Mouse (Mus musculus) CH12.LX (cell line): Measurements from ENCODE around the gene Acvr2b. TPM values are rescaled to one million over a fixed set of nuclear protein-coding genes. Genes with fewer than 3 reads are reported as not detected.

Experiments
- DNase-seq: peaks from one replicate; pipeline ENCODE4 v3.0.0-alpha.2; 2013; ENCODE audit errors: extremely low read depth
- H3K27ac ChIP-seq: 2 replicates; pipeline ENCODE4 v1.5.1; 2012; ENCODE audit warnings: low read depth, mild to moderate bottlenecking, control low read depth, moderate library complexity; ENCODE audit not compliant: insufficient read depth
- H3K27me3 ChIP-seq: replicated peaks from 2 replicates; pipeline ENCODE3; 2012; ENCODE audit warnings: inconsistent platforms
- H3K36me3 ChIP-seq, 2 experiments: replicated peaks in 1 of 2; 2 replicates each; pipeline versions ENCODE3 to v1.6.1; 2012; ENCODE audit warnings: inconsistent platforms in 1 of 2, low read length in 1 of 2, mild to moderate bottlenecking in 1 of 2, mixed read lengths in 1 of 2, moderate library complexity in 1 of 2; ENCODE audit not compliant: control insufficient read depth in 1 of 2, insufficient read depth in 1 of 2
- H3K4me1 ChIP-seq, 2 experiments: 2 replicates each; pipeline ENCODE4 v1.6.1; 2012; ENCODE audit warnings: inconsistent platforms in 1 of 2, moderate library complexity in 1 of 2; ENCODE audit not compliant: insufficient read depth in 2 of 2, control insufficient read depth in 1 of 2
- H3K4me2 ChIP-seq: 2 replicates; pipeline ENCODE4 v1.6.1; 2012; ENCODE audit warnings: low read depth, mild to moderate bottlenecking, control low read depth; ENCODE audit not compliant: poor library complexity, insufficient read depth, severe bottlenecking
- H3K4me3 ChIP-seq, 3 experiments: fragments of 150-350 bp in 1 of 3; sonication (generic) in 1 of 3; replicated peaks in 1 of 3; 2 replicates each; pipeline versions ENCODE3 to v1.5.1; 2011 to 2012; ENCODE audit warnings: low read depth in 2 of 3, low read length in 2 of 3, mild to moderate bottlenecking in 2 of 3, moderate library complexity in 2 of 3, control low read depth in 1 of 3, improper control_type of control experiment in 1 of 3, inconsistent platforms in 1 of 3, mixed read lengths in 1 of 3; ENCODE audit not compliant: poor library complexity in 1 of 3
- H3K79me2 ChIP-seq: replicated peaks from 2 replicates; pipeline ENCODE4 v1.6.1; 2012; ENCODE audit warnings: mild to moderate bottlenecking, moderate library complexity; ENCODE audit not compliant: control insufficient read depth, poor library complexity, insufficient read depth, severe bottlenecking; ENCODE audit errors: extremely low read depth
- H3K9ac ChIP-seq: 2 replicates; pipeline ENCODE4 v1.6.1; 2012; ENCODE audit warnings: low read depth, mild to moderate bottlenecking, control low read depth, moderate library complexity; ENCODE audit not compliant: insufficient read depth
- H3K9me3 ChIP-seq: replicated peaks from 2 replicates; pipeline ENCODE3; 2012; ENCODE audit warnings: low read length, inconsistent platforms, mixed read lengths
- BHLHE40 ChIP-seq: IDR thresholded peaks from 2 replicates; pipeline ENCODE4 v1.6.1; 2011; ENCODE audit warnings: mild to moderate bottlenecking, low read depth, low read length, improper control_type of control experiment
- CTCF ChIP-seq, 2 experiments: IDR thresholded peaks in 1 of 2; conservative IDR thresholded peaks in 1 of 2; 2 replicates each; pipeline ENCODE4 v1.5.1; 2011 to 2012; ENCODE audit warnings: low read depth in 2 of 2, low read length in 2 of 2, improper control_type of control experiment in 1 of 2, inconsistent platforms in 1 of 2, mild to moderate bottlenecking in 1 of 2, moderate library complexity in 1 of 2
- ELF1 ChIP-seq: IDR thresholded peaks from 2 replicates; pipeline ENCODE4 v1.6.1; 2014; ENCODE audit warnings: low read depth, mild to moderate bottlenecking, inconsistent platforms, low read length, improper control_type of control experiment
- EP300 ChIP-seq: IDR thresholded peaks from 2 replicates; pipeline ENCODE4 v1.6.1; 2011; ENCODE audit warnings: low read length, improper control_type of control experiment
- IRF4 ChIP-seq: IDR thresholded peaks from 2 replicates; pipeline ENCODE4 v1.6.1; 2014; ENCODE audit warnings: low read depth, mild to moderate bottlenecking, inconsistent platforms, low read length, improper control_type of control experiment
- JUND ChIP-seq: conservative IDR thresholded peaks from 2 replicates; pipeline ENCODE4 v1.6.1; 2011; ENCODE audit warnings: low read depth, low read length, improper control_type of control experiment
- MXI1 ChIP-seq: IDR thresholded peaks from 2 replicates; pipeline ENCODE4 v1.6.1; 2011; ENCODE audit warnings: mild to moderate bottlenecking, low read depth, low read length, improper control_type of control experiment
- MYC ChIP-seq: IDR thresholded peaks from 2 replicates; pipeline ENCODE4 v1.6.1; 2011; ENCODE audit warnings: low read depth, mild to moderate bottlenecking, improper control_type of control experiment, low read length
- PAX5 ChIP-seq: IDR thresholded peaks from 2 replicates; pipeline ENCODE4 v1.6.1; 2012; ENCODE audit warnings: low read length, inconsistent platforms, mixed read lengths
- TCF12 ChIP-seq: IDR thresholded peaks from 2 replicates; pipeline ENCODE4 v1.6.1; 2014; ENCODE audit warnings: low read depth, mild to moderate bottlenecking, inconsistent platforms, low read length, improper control_type of control experiment
- UBTF ChIP-seq: IDR thresholded peaks from 2 replicates; pipeline ENCODE4 v1.6.1; 2012; ENCODE audit warnings: low read depth, mild to moderate bottlenecking, inconsistent platforms, low read length, improper control_type of control experiment, moderate library complexity
- USF2 ChIP-seq: conservative IDR thresholded peaks from 2 replicates; pipeline ENCODE4 v1.6.1; 2011; ENCODE audit warnings: low read depth, low read length, improper control_type of control experiment
- ZC3H11A ChIP-seq: IDR thresholded peaks from 2 replicates; pipeline ENCODE4 v1.6.1; 2012; ENCODE audit warnings: low read depth, mild to moderate bottlenecking, inconsistent platforms, low read length, improper control_type of control experiment
- ZKSCAN1 ChIP-seq: IDR thresholded peaks from 2 replicates; pipeline ENCODE4 v1.6.1; 2012; ENCODE audit warnings: low read depth, inconsistent platforms, low read length, improper control_type of control experiment, borderline replicate concordance
- ZNF384 ChIP-seq: IDR thresholded peaks from 2 replicates; pipeline ENCODE4 v1.6.1; 2012; ENCODE audit warnings: low read depth, low read length, improper control_type of control experiment, inconsistent platforms
- dilution Hi-C: fragments of 300-500 bp; cut with MboI; formaldehyde crosslinking; loops from 2 replicates; pipeline ENCODE4 v1.14.3; 2020; ENCODE audit warnings: low sequenced_read_pairs; ENCODE audit not compliant: extremely low pct_unique_long_range_greater_than_20kb, extremely low pct_ligation_motif_present
- in situ Hi-C: fragments of 300-500 bp; cut with MboI; formaldehyde crosslinking; loops from 3 replicates; pipeline ENCODE4 v1.14.3; 2019; ENCODE audit warnings: low sequenced_read_pairs, low pct_ligation_motif_present, low pct_unique_long_range_greater_than_20kb, mixed read lengths
- polyA plus RNA-seq: library from polyadenylated mRNA; unstranded; fragments of >175 nt; gene quantifications from 2 replicates; pipeline ENCODE4 v1.2.1, GENCODE M21; 2012; ENCODE audit warnings: low read depth; ENCODE audit not compliant: insufficient read length
- total RNA-seq, 2 experiments: library from RNA; depleted of rRNA; stranded (reverse); fragments of 300-350 nt in 1 of 2; fragments of >200 nt in 1 of 2; gene quantifications; 2 replicates each; pipeline ENCODE4 v1.2.3; 2012 to 2014

Acvr2b gene
- total and polyA plus RNA-seq, 3 experiments: 0.30 to 1.5 (median 0.66) TPM

DNA sequence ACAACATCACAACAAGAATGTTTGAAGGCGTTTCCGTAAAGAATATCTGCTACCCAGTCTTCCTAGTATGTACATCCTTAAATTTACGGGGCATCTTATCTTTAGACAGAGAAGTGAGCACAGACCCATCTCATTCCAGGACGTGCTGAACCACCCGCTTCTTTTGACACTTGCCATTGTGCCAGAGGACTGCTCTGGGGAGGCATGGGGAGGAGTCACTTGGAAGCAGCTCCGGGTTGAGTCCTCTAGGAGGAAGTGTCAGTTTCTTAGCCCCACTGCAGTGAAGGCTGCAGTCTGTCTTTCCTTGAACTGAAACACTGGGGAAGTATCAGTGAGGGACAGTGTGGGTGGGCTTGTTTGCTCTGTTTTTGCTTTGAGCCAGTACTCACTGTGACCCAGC, 43.8 kb downstream of the Acvr2b start:
- H3K79me2 ChIP-seq: peaks cover 7% of the 10 kb centered on the region
- H3K4me1 ChIP-seq: peaks cover 1 to 27% of the 10 kb centered on the region in 2 experiments; a peak in 3 of 4 replicates
- H3K9ac ChIP-seq: peak overlapping the region; percentile 69; the same call in 1 of the 2 replicates
- peak; percentile 49 for DNase-seq
- dilution Hi-C loops: no loop called here
- H3K9me3 ChIP-seq: no peaks in the 10 kb centered on the region
- no peak overlapping the region for H3K27ac ChIP-seq
- in situ Hi-C loops: no loop called here
- TF ChIP-seq USF2: no peak
- TF ChIP-seq EP300: no peak
- TF ChIP-seq PAX5: no peak
- no peak for TF ChIP-seq TCF12
- no peak for TF ChIP-seq MYC
- TF ChIP-seq MXI1: 0 out of 2 replicates have a peak, but pooled peaks have one; percentile 41
- no peaks in the 10 kb centered on the region for H3K27me3 ChIP-seq
- H3K4me2 ChIP-seq: peak overlapping the region; percentile 75
- H3K4me3 ChIP-seq: peak overlapping the region; percentile 75 to 90 (median 89)
- peaks cover 29 to 37% of the 10 kb centered on the region in 2 experiments for H3K36me3 ChIP-seq

- H3K9me3 ChIP-seq: no peaks in the 10 kb centered on the region
- no peaks in the 10 kb centered on the region for H3K27me3 ChIP-seq
- in situ Hi-C loops: loop anchor here (25.0 kb wide), 1 partner anchor 431 kb away; the partner anchor contains the start of gene Wdr48
- dilution Hi-C loops: no loop called here
- no peak overlapping the region for H3K27ac ChIP-seq
- H3K36me3 ChIP-seq: peaks cover 25 to 70% of the 10 kb centered on the region in 2 experiments
- H3K4me2 ChIP-seq: peak overlapping the region; percentile 59
- H3K4me3 ChIP-seq: peak overlapping the region in 1 of 3 experiments; percentile 25
- H3K9ac ChIP-seq: peak overlapping the region; percentile 55
- peaks cover 11 to 23% of the 10 kb centered on the region in 2 experiments for H3K4me1 ChIP-seq
- no peak for DNase-seq
- TF ChIP-seq BHLHE40 (0 out of 2 replicates have a peak, but pooled peaks have one; percentile 12), USF2 (no peak), CTCF (conservative IDR thresholded peaks at IDR 0.05 in 1 of 2, IDR thresholded peaks at IDR 0.05 in 1 of 2; ENCODE audit: low read depth in 2 of 2, low read length in 2 of 2) (no peak), IRF4 (peak; percentile 63), UBTF (no peak), ELF1 (no peak), ZNF384 (no peak), EP300 (no peak), MYC (no peak), JUND (no peak), ZKSCAN1 (no peak), ZC3H11A (no peak)
- no peaks in the 10 kb centered on the region; the same call in 1 of the 2 replicates for H3K79me2 ChIP-seq
Measured at GRCm38 (mm10) chr9:119455967-119456366, 54.0 kb downstream of the Acvr2b start.
